Mouse (Mus musculus): Measurements from ENCODE around the gene Adgrg3.

The Adgrg3 gene

GRCm38 (mm10) chr8:95080381-95081341 lies 63.2 kb downstream of the Adgrg3 start, which contains the start of gene Katnb1:
Gene Katnb1, plus strand, starts transcription at chr8:95081186.
- DNase-seq (ENCODE audit: low spot score in 2 of 2): peak; percentile 87 to 96

GRCm38 (mm10) chr8:95081650-95082049 lies 64.2 kb downstream of the Adgrg3 start:
- DNase-seq (ENCODE audit: low spot score in 2 of 2): no peak

- no peak for DNase-seq (ENCODE audit: low spot score in 2 of 2)
Measured at GRCm38 (mm10) chr8:95084261-95084660, 66.8 kb downstream of the Adgrg3 start.

GRCm38 (mm10) chr8:95084744-95085431 lies 67.4 kb downstream of the Adgrg3 start:
- no peak for DNase-seq (ENCODE audit: low spot score in 2 of 2)

- no peak for DNase-seq (ENCODE audit: low spot score in 2 of 2)
Measured at GRCm38 (mm10) chr8:95085432-95086141, 68.1 kb downstream of the Adgrg3 start.

- no peak for DNase-seq (ENCODE audit: low spot score in 2 of 2)
Measured at GRCm38 (mm10) chr8:95093574-95093973, 76.1 kb downstream of the Adgrg3 start.
